Mouse (Mus musculus) heart, adult 2 months (tissue): ENCODE data around the gene Zbtb34.

ENCODE experiments used
- CTCF ChIP-seq: fragments of 200-600 bp; IDR thresholded peaks from 2 replicates; pipeline ENCODE4 v1.8.1; 2022; ENCODE audit warnings: antibody characterized with exemption, mild to moderate bottlenecking, moderate library complexity
- EP300 ChIP-seq: fragments of 200-500 bp; IDR thresholded peaks from 2 replicates; pipeline ENCODE4 v1.6.1; 2011; ENCODE audit warnings: low read depth, low read length, control low read depth; ENCODE audit not compliant: insufficient read depth

DNA sequence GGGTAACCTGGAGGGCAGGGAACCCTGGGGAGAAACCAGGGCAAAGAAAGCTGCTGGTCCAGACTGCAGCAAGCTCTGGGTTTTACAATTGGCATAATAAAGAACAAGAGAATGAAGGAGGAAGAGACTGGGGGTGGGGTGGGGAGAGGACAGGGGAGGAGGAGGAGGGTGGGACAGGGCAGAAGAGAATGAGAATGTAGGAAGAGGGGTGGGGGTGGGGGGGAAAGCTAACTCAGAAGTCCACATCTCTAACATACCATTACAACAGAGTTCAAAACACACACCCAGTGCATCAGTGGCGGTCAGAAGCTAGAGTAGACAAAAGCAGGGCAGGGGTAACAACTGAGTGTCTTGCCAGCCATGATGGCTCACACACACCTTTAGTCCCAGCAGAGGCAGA, 29.9 kb upstream of the Zbtb34 start:
- TF ChIP-seq CTCF (no peak), EP300 (no peak)
